Mouse (Mus musculus) liver, adult 2 months (tissue): Measurements from ENCODE around the gene Cyp3a13.

ENCODE experiments used
- CTCF ChIP-seq: fragments of 200-500 bp; IDR thresholded peaks from 2 replicates; pipeline ENCODE4 v1.5.1; 2011; ENCODE audit warnings: low read depth, low read length, control low read depth
- POLR2A ChIP-seq: fragments of 200-500 bp; IDR thresholded peaks from 2 replicates; pipeline ENCODE4 v1.6.1; 2011; ENCODE audit warnings: low read length, control low read depth; ENCODE audit not compliant: insufficient read depth; ENCODE audit errors: extremely low read depth

- TF ChIP-seq CTCF: no peak
- TF ChIP-seq POLR2A: no peak
Observed at GRCm38 (mm10) chr5:137883345-137883744, 38.1 kb downstream of the Cyp3a13 start.
